Mouse (Mus musculus) c-Kit-negative CD71-positive TER-119-positive erythroid progenitor cells, embryonic 14.5 days (primary cell): ENCODE results near the gene Clk3.
"Not testable (repeated sequence)": the region's sequence is repeated elsewhere in the genome, so short reads cannot be mapped to it uniquely, and the experiment has no call there.

Experiments used
- DNase-seq: peaks from one replicate; pipeline ENCODE4 v3.0.0-alpha.2; 2013; ENCODE audit warnings: low read depth, low spot score

The Clk3 gene

DNA sequence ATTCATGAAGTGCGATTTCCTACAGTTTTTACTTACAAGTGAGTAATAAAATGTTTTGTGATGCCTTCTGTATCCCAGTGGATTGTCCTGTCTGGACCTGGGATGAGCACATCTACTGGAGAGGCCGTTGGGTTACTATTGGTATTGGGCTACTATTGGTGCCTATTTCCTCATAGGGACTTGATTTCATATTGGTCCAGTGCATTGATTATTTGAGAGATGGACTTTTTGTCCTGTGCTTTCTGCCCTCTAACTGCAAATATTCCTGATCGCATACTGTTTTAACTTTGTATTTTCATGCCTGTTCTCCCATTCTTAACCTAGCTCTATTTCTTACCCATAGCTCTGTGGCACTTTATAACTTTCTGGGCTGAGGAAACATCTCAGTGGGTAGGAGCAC is 41.0 kb downstream of the Clk3 start:
- no peak for DNase-seq

DNA sequence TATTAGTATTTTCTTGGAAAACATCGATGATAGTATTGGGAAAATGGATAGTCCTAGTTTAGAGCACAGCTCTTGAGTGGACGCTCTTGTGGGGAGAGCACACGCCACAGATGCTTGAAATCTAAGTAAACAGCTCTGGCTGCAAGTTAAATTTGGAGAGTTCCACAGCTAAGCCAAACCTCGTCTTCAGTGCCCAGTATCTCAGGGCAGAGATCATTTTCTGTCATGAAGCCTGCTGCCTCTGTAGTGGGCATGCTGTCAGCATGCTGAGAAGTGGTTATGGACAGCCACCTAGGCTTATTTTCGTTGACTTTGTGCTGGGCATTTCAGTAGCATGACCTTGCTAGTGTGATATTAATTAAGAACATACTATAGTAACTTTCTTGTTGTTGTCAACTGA is 41.9 kb downstream of the Clk3 start:
- no peak for DNase-seq

DNA sequence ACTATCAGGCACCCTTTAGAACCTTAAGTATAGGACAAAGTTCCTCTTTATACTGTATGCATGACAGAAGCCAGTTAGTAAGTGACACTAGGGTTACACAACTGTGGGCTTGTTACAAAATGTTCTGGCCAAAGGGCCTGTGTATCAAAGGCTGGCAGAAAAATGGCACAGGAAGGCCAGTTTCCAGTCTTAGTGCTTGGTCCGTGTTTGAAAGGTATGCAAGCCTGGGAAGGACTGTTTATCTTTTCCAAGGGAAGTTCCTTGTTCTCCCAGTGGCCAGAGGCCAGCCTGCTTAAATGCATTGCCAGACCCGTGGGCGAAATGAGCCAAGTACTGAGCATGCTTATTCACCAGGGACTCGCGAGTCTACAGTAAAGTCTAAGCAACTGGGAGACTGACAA is 42.3 kb downstream of the Clk3 start:
- no peak for DNase-seq

DNA sequence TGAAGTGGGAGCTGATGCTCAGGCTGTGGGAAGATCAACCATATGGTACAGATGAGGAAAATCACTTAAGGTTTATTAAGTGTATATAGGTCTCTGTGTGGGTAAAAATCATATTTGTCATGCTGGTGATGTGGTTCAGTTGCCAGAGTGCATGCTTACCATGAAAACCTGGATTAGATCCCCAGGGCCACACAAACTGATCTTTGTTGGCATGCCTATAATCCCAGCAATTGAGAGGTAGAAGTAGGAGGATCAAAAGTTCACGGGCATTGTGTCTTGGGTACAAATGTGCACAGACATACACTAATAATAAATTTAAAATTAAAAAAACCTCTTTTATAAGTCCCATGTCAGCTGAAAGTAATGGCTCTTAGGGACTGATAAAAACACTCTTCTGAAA is 43.3 kb downstream of the Clk3 start:
- no peak for DNase-seq

DNA sequence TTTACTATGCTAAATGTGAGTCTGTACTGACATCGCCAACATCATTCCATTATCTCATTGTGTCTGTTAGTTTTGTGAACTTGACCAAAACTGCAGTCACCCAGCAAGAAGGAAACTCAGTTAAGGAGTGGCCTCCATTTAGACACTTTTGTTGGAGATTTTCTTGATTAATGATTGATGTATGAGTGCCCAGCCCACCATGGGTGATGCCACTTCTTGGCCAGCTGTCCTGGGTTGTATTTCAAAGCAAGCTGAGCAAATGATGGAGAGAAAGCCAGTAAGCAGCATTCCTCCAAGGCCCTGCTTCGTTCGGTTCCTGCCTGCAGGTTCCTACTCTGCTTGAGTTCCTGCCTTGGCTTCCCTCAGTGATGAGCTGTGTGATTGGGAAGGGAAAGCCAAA is 44.9 kb downstream of the Clk3 start:
- no peak for DNase-seq

DNA sequence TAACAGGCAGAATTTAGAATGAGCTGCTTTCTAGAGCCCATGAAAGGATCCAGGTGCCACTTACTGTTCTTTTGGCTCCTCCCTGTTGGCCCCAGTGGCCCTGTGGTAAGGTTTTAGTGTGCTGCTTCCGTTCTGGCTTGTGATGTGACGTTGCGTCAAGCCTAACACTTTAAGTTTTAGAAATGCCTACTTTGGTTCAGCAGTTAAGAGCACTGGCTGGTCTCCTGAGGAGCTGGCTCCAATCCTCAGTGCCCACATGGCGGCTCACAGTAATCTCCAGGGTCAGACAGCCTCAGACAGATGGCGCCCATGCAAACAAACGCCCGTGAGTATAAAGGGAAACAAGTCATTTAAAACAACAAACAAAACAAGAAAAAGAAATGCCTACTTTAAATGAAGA is 47.3 kb downstream of the Clk3 start:
- no peak for DNase-seq

DNA sequence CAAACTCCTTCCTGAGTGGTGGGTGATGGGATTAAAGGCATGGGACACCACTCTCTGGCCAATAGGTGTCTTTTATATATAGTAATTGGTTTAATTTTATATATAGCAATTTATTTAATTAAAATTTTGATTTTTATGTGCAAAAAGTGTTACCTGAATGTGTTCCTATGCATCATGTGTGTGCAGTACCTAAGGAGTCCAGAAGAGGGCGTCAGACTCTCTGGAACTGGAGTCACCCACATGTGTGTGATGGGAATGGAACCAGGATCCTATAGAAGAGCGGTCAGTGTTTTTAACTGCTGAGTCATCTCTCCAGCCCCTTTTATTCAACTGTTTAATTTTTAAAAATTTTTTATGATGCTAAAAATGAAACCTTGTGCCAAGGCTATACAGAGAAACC is 53.5 kb downstream of the Clk3 start:
- DNase-seq = no peak

DNA sequence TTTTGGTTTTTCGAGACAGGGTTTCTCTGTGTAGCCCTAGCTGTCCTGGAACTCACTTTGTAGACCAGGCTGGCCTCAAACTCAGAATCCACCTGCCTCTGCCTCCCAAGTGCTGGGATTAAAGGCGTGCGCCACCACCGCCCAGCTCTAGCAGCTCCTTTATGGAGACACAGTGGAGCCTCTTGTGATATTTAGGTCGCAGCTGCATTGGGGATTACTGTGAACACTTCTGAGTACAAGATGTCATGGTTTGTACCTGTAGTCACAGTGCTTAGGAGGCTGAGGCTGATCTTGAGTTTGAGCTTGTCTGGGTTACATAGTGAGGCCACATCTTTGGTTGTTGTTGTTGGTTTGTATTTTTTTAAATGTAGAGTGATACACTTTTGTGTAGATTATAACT is 55.4 kb downstream of the Clk3 start:
- DNase-seq = not testable (repeated sequence)

DNA sequence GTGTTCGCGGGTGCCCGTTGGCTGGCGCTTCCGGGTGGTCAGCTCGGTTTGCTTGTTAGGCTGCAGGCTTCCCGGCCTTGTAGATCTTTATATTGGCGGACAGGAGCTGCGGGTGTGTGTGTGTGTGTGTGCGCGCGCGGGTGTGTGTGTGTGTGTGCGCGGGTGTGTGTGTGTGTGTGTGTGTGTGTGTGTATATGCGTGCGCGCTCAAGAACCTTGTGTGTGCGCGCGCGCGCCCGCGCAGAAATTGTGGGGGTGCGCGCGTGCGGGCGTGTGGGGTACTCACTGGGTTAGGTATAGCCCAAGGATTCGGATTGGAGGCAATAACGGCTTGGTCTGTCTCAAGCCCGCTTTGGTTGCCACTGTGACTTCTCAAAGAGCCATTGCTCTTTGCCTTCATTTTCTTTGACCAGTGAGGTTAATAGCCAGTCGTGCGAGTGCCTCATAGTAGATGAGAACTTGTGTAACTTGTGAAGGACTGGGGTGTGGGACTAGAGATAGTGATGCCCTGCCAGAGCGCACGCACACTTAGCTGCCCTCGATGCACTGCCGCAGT is 56.9 kb downstream of the Clk3 start:
- peak; percentile 22 for DNase-seq

DNA sequence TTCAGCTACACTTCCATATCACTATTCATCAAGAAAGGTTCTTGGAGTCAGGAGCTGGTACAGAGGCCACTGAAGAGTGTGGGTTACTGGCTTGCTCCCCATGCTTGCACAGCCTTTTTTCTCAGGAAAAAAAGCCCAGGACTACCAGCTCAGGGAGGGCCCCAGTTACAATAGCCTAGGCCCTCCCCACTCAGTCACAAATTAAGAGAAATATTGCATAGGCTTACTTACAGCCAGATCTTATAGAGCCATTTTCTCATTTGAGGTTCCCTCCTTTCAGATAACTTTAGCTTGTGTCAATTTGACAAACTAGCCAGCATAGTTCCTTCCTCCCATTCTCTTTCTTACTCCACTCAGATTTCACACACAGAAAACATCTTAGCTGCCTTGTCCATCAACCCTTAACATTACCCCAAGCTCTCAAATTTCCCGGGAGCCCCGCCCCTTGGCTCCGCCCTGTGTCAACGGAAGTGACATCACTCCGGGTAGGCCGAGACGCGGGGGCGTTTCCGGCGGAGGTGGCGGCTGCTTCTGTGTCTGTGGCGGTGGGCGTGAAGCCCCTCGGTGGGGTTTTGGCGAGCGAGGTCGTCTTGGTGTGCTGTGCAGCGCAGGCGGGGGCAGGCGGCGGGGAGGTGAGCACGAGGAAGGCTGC is 57.5 kb downstream of the Clk3 start, which contains the start of gene Edc3:
Gene Edc3 (plus strand): TSS at position 473 of the 652 bp plus-strand sequence.
- peak; percentile 73 for DNase-seq

DNA sequence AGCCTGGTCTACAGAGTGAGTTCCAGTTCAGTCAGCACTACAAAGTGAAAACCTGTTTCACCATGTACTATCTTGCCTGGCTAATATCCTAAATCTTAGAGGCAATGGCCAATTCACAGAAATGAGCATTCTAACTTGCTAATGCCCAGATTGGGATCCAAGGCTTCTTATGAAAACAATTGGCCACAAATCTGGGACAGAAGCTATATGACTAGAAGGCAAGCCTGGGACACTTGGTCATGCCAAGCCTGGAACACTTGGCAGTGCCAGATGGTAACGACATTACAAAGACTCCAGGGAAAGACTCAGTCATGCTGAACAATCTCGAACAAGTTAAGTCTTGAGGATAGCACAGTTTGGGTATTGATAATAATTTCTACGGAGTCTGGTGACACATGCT is 59.2 kb downstream of the Clk3 start:
- DNase-seq = no peak
